Mouse (Mus musculus): ENCODE measurements around the gene Ccdc90b. TPM values are rescaled to one million over a fixed set of nuclear protein-coding genes. Genes with fewer than 3 reads are reported as not detected.

Ccdc90b gene
- polyA plus RNA-seq, 1 experiment: 24.3 TPM

Other genes starting within 250 kb of the Ccdc90b start
- 10.8 and 11.2 TPM in 2 replicates for gene Ankrd42, start 76.0 kb downstream of the Ccdc90b start, polyA plus RNA-seq (2012; rRNA removed)
- 31.5 and 38.1 TPM in 2 replicates for gene Pcf11, start 108.8 kb downstream of the Ccdc90b start, polyA plus RNA-seq (2012; rRNA removed)
- 15.0 and 15.4 TPM in 2 replicates for gene Rab30, start 180.5 kb downstream of the Ccdc90b start, polyA plus RNA-seq (2012; rRNA removed)